ENCODE assay signal across 26 mouse cellular contexts in genomic region chr11:16611741-16612140, GRCm38 (mm10).
DNase-seq lines count a peak whose midpoint lies in the region; ATAC-seq and TF ChIP-seq lines count a peak whose summit lies in the region.
"Had no signal": no experiment of that assay in that cellular context is flagged by ENCODE, and none has a peak within 500 bp of the region (broad histone marks: within the 10 kb centered on the region; RNA-seq: fewer than 3 reads in every experiment).

No protein-coding gene starts in this region.

- no peak overlapping the region for H3K9ac ChIP-seq in CH12.LX (ENCODE audit: insufficient read depth, low read depth)
- H3K9ac ChIP-seq in liver, embryonic 11.5 days (ENCODE audit: low read depth, low read length) = no peak overlapping the region
- H3K9ac ChIP-seq: embryonic facial prominence, embryonic 13.5 days; forebrain, embryonic 12.5 days; hindbrain, embryonic 12.5 days had no signal

- H3K4me2 ChIP-seq in CH12.LX (ENCODE audit: insufficient read depth, low read depth, poor library complexity, severe bottlenecking) = peak overlapping the region; percentile 52; the same call in 1 of the 2 replicates
- H3K4me2 ChIP-seq in liver, embryonic 11.5 days = no peak overlapping the region
- H3K4me2 ChIP-seq: embryonic facial prominence, embryonic 13.5 days; forebrain, embryonic 12.5 days; hindbrain, embryonic 12.5 days had no signal

- H3K9me3 ChIP-seq in CH12.LX (replicated peaks; ENCODE audit: low read length) = peaks cover 12% of the 10 kb centered on the region
- H3K9me3 ChIP-seq in liver, embryonic 11.5 days (ENCODE audit: control insufficient read depth, low read length) = no peaks in the 10 kb centered on the region
- H3K9me3 ChIP-seq: embryonic facial prominence, embryonic 13.5 days; forebrain, embryonic 12.5 days; heart, embryonic 10.5 days; hindbrain, embryonic 12.5 days had no signal

- 49% methylated on average over 2 of the region's 2 CpGs for WGBS in liver, embryonic 11.5 days

- no peak for ATAC-seq in liver, embryonic 11.5 days (replicated peaks; ENCODE audit: low FRiP score)
- ATAC-seq: activated CD4-positive, CD25-positive, alpha-beta regulatory T cell, adult 4 months; CD4-positive, CD25-positive, alpha-beta regulatory T cell, adult 4 months; forebrain, embryonic 16.5 days; hindbrain, embryonic 16.5 days; inflammation-experienced regulatory T-cells, adult 6 months; Patski had no signal

- TF ChIP-seq POLR2A in CH12.LX (IDR thresholded peaks at IDR 0.05; ENCODE audit: low read depth, low read length) = no peak

- peaks cover 9 to 55% of the 10 kb centered on the region in 2 experiments; a peak in 3 of 4 replicates for H3K4me1 ChIP-seq in CH12.LX (ENCODE audit: control insufficient read depth in 1 of 2, insufficient read depth in 2 of 2)
- H3K4me1 ChIP-seq in liver, embryonic 11.5 days (replicated peaks; ENCODE audit: control insufficient read depth, insufficient read depth, low read length) = no peaks in the 10 kb centered on the region
- H3K4me1 ChIP-seq: forebrain, embryonic 12.5 days; heart, embryonic 10.5 days; hindbrain, embryonic 12.5 days had no signal

- no peaks in the 10 kb centered on the region for H3K27me3 ChIP-seq in CH12.LX (replicated peaks)
- H3K27me3 ChIP-seq in liver, embryonic 11.5 days (replicated peaks; ENCODE audit: control insufficient read depth, insufficient read depth, low read length) = no peaks in the 10 kb centered on the region
- H3K27me3 ChIP-seq: embryonic facial prominence, embryonic 13.5 days; forebrain, embryonic 12.5 days; hindbrain, embryonic 12.5 days; Patski had no signal

- H3K36me3 ChIP-seq in CH12.LX (replicated peaks in 1 of 2; ENCODE audit: control insufficient read depth in 1 of 2, insufficient read depth in 1 of 2, low read length in 1 of 2) = no peaks in the 10 kb centered on the region
- H3K36me3 ChIP-seq in liver, embryonic 11.5 days (ENCODE audit: control insufficient read depth, insufficient read depth, low read length) = no peaks in the 10 kb centered on the region
- H3K36me3 ChIP-seq: embryonic facial prominence, embryonic 13.5 days; forebrain, embryonic 12.5 days; heart, embryonic 10.5 days; hindbrain, embryonic 12.5 days had no signal

- TF ChIP-seq CTCF in CH12.LX (conservative IDR thresholded peaks at IDR 0.05 in 1 of 2, IDR thresholded peaks at IDR 0.05 in 1 of 2; ENCODE audit: low read depth in 2 of 2, low read length in 2 of 2) = no peak

- in situ Hi-C loops in CH12.LX (cut with MboI; ENCODE audit: low pct_ligation_motif_present, low pct_unique_long_range_greater_than_20kb, low sequenced_read_pairs) = no loop called here

- peak; percentile 34 for TF ChIP-seq EP300 in CH12.LX (IDR thresholded peaks at IDR 0.05; ENCODE audit: low read length)

- no peaks in the 10 kb centered on the region for H3K79me2 ChIP-seq in CH12.LX (replicated peaks; ENCODE audit: control insufficient read depth, extremely low read depth, insufficient read depth, poor library complexity, severe bottlenecking)

- H3K27ac ChIP-seq in CH12.LX (ENCODE audit: insufficient read depth, low read depth) = peak overlapping the region; percentile 3; the same call in 1 of the 2 replicates
- H3K27ac ChIP-seq in liver, embryonic 11.5 days (ENCODE audit: low read depth, low read length) = no peak overlapping the region
- H3K27ac ChIP-seq: forebrain, embryonic 12.5 days; heart, embryonic 10.5 days; hindbrain, embryonic 12.5 days had no signal

- DNase-seq in CH12.LX (ENCODE audit: extremely low read depth) (peak; percentile 75), adipocyte (ENCODE audit: low spot score) (peak; percentile 62)
- peak; percentile 74 for DNase-seq in fat pad, adult 2 months (ENCODE audit: extremely low read depth, low read depth, low spot score)
- peak; percentile 23 for DNase-seq in skeletal muscle tissue, adult 2 months (ENCODE audit: low read depth, low spot score)
- no peak for DNase-seq in liver, embryonic 11.5 days (ENCODE audit: low spot score)
- no peak for DNase-seq in spleen, postnatal 4 days (ENCODE audit: low spot score in 2 of 2)
- DNase-seq in adrenal gland, postnatal 10 days = no peak
- DNase-seq: adrenal gland, adult 2 months; B cell, adult 2 months; cerebellum, adult 11 months; cerebellum, adult 8-10 months; cerebellum, postnatal 14 days; embryo, embryonic 11 days; gastrocnemius, postnatal 10 days; heart, postnatal 10 days; heart, postnatal 4 days had no signal

- no peak overlapping the region for H3K4me3 ChIP-seq in CH12.LX (replicated peaks in 1 of 3; ENCODE audit: low read depth in 2 of 3, low read length in 2 of 3, poor library complexity in 1 of 3)
- no peak overlapping the region for H3K4me3 ChIP-seq in liver, embryonic 11.5 days (ENCODE audit: low read depth, low read length)
- H3K4me3 ChIP-seq: embryonic facial prominence, embryonic 13.5 days; forebrain, embryonic 12.5 days; heart, embryonic 10.5 days; hindbrain, embryonic 12.5 days had no signal

- TF ChIP-seq RAD21 in CH12.LX (IDR thresholded peaks at IDR 0.05; ENCODE audit: low read depth, low read length) = no peak

- dilution Hi-C loops in CH12.LX (cut with MboI; ENCODE audit: extremely low pct_ligation_motif_present, extremely low pct_unique_long_range_greater_than_20kb, low sequenced_read_pairs) = no loop called here

TF ChIP-seq in CH12.LX, 34 proteins besides CTCF, POLR2A, EP300 and RAD21:
- TF ChIP-seq SMC3 (IDR thresholded peaks at IDR 0.05; ENCODE audit: low read depth, low read length) (no peak), ZMIZ1 (IDR thresholded peaks at IDR 0.05; ENCODE audit: low read depth, low read length) (no peak), IRF4 (IDR thresholded peaks at IDR 0.05; ENCODE audit: low read depth, low read length) (peak; percentile 26; the same call in 1 of the 2 replicates), ZNF384 (IDR thresholded peaks at IDR 0.05; ENCODE audit: low read depth, low read length) (no peak), ETS1 (conservative IDR thresholded peaks at IDR 0.05; ENCODE audit: low read depth, low read length) (peak; percentile 29; the same call in 1 of the 2 replicates), MEF2A (IDR thresholded peaks at IDR 0.05; ENCODE audit: borderline replicate concordance, low read depth, low read length) (0 out of 2 replicates have a peak, but pooled peaks have one; percentile 48), TCF12 (IDR thresholded peaks at IDR 0.05; ENCODE audit: low read depth, low read length) (no peak), TBP (conservative IDR thresholded peaks at IDR 0.05; ENCODE audit: low read depth, low read length) (0 out of 2 replicates have a peak, but pooled peaks have one; percentile 22), POLR2AphosphoS2 (IDR thresholded peaks at IDR 0.05; ENCODE audit: low read depth, low read length) (no peak), MAX (IDR thresholded peaks at IDR 0.05; ENCODE audit: low read length) (no peak)

Comparison
In these comparisons a context has a peak if more than half of its experiments do, and no peak if none do; other contexts are left out.
1. DNase-seq: peak in CH12.LX (single experiment), adipocyte (single experiment), fat pad, adult 2 months (single experiment) and skeletal muscle tissue, adult 2 months (single experiment); none in liver, embryonic 11.5 days (single experiment), spleen, postnatal 4 days (0 of 2) and adrenal gland, postnatal 10 days (single experiment).